Mouse (Mus musculus) stomach, embryonic 16.5 days (tissue): ENCODE measurements at regions not wholly inside any gene's neighbourhood (a gene's known extent, or its start where the extent isn't known, plus 50 kb on each side); places are given as distances from the start of the nearest gene placed in this dataset.

Experiments used
- ATAC-seq: fragments of 200-750 bp; cut with Nextera tagmentation; 2 replicates; pipeline ENCODE4 v1.8.0; 2017; ENCODE audit warnings: moderate number of reproducible peaks, moderate TSS enrichment; ENCODE audit not compliant: insufficient read depth, low FRiP score
- H3K27ac ChIP-seq: fragments of 300-500 bp; sonication (generic); 2 replicates; pipeline ENCODE4 v1.5.1; 2014; ENCODE audit warnings: low read length
- H3K27me3 ChIP-seq: fragments of 300-500 bp; sonication (generic); 2 replicates; pipeline ENCODE4 v1.6.1; 2014; ENCODE audit warnings: low read length, control low read depth, mixed read lengths; ENCODE audit not compliant: control insufficient read depth, insufficient read depth
- H3K36me3 ChIP-seq: fragments of 300-500 bp; sonication (generic); 2 replicates; pipeline ENCODE4 v1.6.1; 2014; ENCODE audit warnings: low read length; ENCODE audit not compliant: control insufficient read depth, insufficient read depth
- H3K4me1 ChIP-seq: fragments of 300-500 bp; sonication (generic); 2 replicates; pipeline ENCODE4 v1.6.1; 2014; ENCODE audit warnings: low read length, control low read depth, mixed read lengths; ENCODE audit not compliant: control insufficient read depth, insufficient read depth
- H3K4me2 ChIP-seq: fragments of 300-500 bp; sonication (generic); 2 replicates; pipeline ENCODE4 v1.6.1; 2014; ENCODE audit warnings: low read depth, low read length, mixed read lengths
- H3K4me3 ChIP-seq: fragments of 300-500 bp; sonication (generic); replicated peaks from 2 replicates; pipeline ENCODE4 v1.5.1; 2014; ENCODE audit warnings: mild to moderate bottlenecking, low read length
- H3K9ac ChIP-seq: fragments of 300-500 bp; sonication (generic); 2 replicates; pipeline ENCODE4 v1.6.1; 2014; ENCODE audit warnings: low read length
- H3K9me3 ChIP-seq: fragments of 300-500 bp; sonication (generic); replicated peaks from 2 replicates; pipeline ENCODE4 v1.6.1; 2016; ENCODE audit warnings: low read length, control low read depth; ENCODE audit not compliant: control insufficient read depth
- WGBS: fragments of 180-500 bp; shearing (Covaris S2); extraction: QIAGEN DNeasy Blood & Tissue Kit; methylation state at CpG from one replicate; pipeline ENCODE4 v1.1.7; 2014; 5-methylcytosine and 5-hydroxymethylcytosine counted together

DNA sequence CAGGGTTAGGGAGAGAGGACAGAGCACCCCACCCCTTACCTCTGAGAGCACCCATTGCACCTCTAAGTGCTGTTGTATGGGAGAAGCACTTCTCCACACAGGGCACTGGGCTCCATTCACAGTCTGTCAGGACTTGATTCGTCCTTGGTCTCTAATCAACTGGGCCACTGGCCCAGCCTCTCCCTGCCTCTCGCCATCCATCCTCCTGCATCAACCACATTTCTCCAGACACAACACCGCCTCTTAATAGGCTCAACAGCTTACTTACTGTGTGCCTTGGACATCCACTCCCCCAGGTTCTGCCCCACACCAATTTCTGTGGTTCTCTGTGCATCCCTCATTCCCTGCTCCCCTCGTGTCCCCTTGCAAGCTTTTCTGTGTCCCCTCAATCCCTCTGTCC is 166.9 kb downstream of the Zfp36l1 start:
- Histone ChIP-seq H3K36me3 (no peaks in the 10 kb centered on the region), H3K4me1 (peaks cover 57% of the 10 kb centered on the region), H3K4me3 (no peak overlapping the region), H3K27me3 (no peaks in the 10 kb centered on the region), H3K27ac (peak overlapping the region; percentile 96), H3K9me3 (no peaks in the 10 kb centered on the region; the same call in 1 of the 2 replicates), H3K9ac (0 out of 2 replicates have a peak overlapping the region, but pooled peaks have one; percentile 37), H3K4me2 (no peak overlapping the region)
- no peak for ATAC-seq
- WGBS: 78% methylated on average over 4 of the region's 4 CpGs

- 8% methylated on average over 6 of the region's 6 CpGs for WGBS
- H3K4me3 ChIP-seq: no peak overlapping the region
- H3K4me2 ChIP-seq: no peak overlapping the region
- peak; percentile 91 for ATAC-seq
- H3K27me3 ChIP-seq: no peaks in the 10 kb centered on the region
- no peaks in the 10 kb centered on the region; the same call in 1 of the 2 replicates for H3K9me3 ChIP-seq
- H3K4me1 ChIP-seq: peaks cover 53% of the 10 kb centered on the region
- peak overlapping the region; percentile 96 for H3K27ac ChIP-seq
- H3K9ac ChIP-seq: peak overlapping the region; percentile 37; the same call in 1 of the 2 replicates
- no peaks in the 10 kb centered on the region for H3K36me3 ChIP-seq
Measured at GRCm38 (mm10) chr12:79944714-79945493, 167.9 kb downstream of the Zfp36l1 start.

GRCm38 (mm10) chr12:79944090-79944489 is 168.7 kb downstream of the Zfp36l1 start:
- ATAC-seq: no peak
- Histone ChIP-seq H3K9me3 (no peaks in the 10 kb centered on the region; the same call in 1 of the 2 replicates), H3K27ac (peak overlapping the region; percentile 96), H3K4me1 (peaks cover 50% of the 10 kb centered on the region), H3K36me3 (no peaks in the 10 kb centered on the region), H3K9ac (no peak overlapping the region), H3K27me3 (no peaks in the 10 kb centered on the region), H3K4me3 (no peak overlapping the region), H3K4me2 (no peak overlapping the region)
- WGBS: 61% methylated on average over 10 of the region's 10 CpGs

GRCm38 (mm10) chr12:79942563-79943131 is 170.2 kb downstream of the Zfp36l1 start:
- no peaks in the 10 kb centered on the region for H3K36me3 ChIP-seq
- no peak overlapping the region for H3K4me2 ChIP-seq
- peak overlapping the region; percentile 96 for H3K27ac ChIP-seq
- 33% methylated on average over 10 of the region's 10 CpGs for WGBS
- H3K4me1 ChIP-seq: peaks cover 42% of the 10 kb centered on the region
- no peaks in the 10 kb centered on the region for H3K27me3 ChIP-seq
- ATAC-seq: no peak
- peak overlapping the region; percentile 25; the same call in 1 of the 2 replicates for H3K9ac ChIP-seq
- H3K4me3 ChIP-seq: no peak overlapping the region
- H3K9me3 ChIP-seq: no peaks in the 10 kb centered on the region; the same call in 1 of the 2 replicates

DNA sequence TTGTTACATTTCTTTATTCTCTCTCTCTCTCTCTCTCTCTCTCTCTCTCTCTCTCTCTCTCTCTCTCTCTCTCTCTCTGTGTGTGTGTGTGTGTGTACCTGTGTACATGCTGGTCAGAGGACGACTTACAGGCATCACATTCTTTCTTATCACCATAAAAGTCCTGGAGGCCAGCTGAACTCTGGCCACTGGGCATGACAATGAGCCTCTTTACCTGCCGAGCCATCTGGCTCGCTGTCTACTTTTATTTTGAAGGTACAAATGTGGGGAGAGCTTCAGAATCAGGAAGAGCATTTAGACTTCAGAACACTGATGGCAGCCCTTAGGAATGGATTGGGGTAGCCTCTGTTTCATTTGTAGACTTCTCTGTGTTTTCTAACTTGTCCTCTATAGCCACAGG is 171.0 kb downstream of the Zfp36l1 start:
- no peaks in the 10 kb centered on the region; the same call in 1 of the 2 replicates for H3K9me3 ChIP-seq
- WGBS: 49% methylated on average over 3 of the region's 3 CpGs
- ATAC-seq: no peak
- H3K4me1 ChIP-seq: peaks cover 48% of the 10 kb centered on the region
- no peaks in the 10 kb centered on the region for H3K36me3 ChIP-seq
- no peaks in the 10 kb centered on the region for H3K27me3 ChIP-seq
- H3K9ac ChIP-seq: no peak overlapping the region
- H3K27ac ChIP-seq: no peak overlapping the region
- no peak overlapping the region for H3K4me3 ChIP-seq
- no peak overlapping the region for H3K4me2 ChIP-seq

DNA sequence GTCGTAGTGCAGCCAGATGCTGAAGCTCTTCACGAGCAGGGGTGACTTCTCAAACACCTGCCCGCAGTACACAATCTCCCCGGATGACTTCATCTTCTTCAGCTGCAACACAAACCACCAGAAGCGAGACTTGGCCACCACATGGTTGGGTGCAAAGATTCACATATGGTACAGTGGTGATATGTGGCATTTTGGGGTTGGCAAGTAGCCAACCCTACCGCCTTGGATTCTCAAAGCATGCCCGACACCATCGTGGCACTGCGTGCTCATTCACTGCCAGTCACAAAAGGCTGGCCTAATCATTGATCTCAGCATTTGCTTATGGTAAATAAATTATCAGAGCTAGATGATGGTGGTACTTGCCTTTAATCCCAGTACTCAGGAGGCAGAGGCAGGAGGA is 173.4 kb downstream of the Zfp36l1 start:
- H3K27me3 ChIP-seq: no peaks in the 10 kb centered on the region
- H3K4me3 ChIP-seq: no peak overlapping the region
- no peaks in the 10 kb centered on the region for H3K36me3 ChIP-seq
- H3K4me1 ChIP-seq: peaks cover 35% of the 10 kb centered on the region
- no peaks in the 10 kb centered on the region; the same call in 1 of the 2 replicates for H3K9me3 ChIP-seq
- 90% methylated on average over 9 of the region's 9 CpGs for WGBS
- no peak overlapping the region for H3K9ac ChIP-seq
- no peak for ATAC-seq
- no peak overlapping the region for H3K4me2 ChIP-seq
- no peak overlapping the region for H3K27ac ChIP-seq

DNA sequence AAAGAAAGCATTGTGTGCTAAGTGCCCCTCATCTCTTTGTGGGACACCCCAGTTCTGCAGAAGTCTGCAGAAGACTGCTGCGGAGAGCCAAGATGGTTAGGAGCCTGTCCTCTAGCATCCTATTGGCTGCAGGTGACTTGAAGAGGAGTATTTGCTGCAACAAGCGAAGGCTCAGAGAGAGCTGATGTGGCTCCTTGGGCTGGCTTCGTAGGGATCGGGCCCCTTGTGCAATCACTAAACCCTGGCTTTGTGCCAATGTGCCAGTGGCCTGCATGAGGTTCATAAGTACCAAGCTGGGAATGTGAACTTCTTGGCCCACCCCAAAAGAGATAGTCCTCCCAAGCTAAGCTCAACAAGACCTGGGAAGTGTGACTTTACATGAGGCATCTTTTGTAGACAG is 174.9 kb downstream of the Zfp36l1 start:
- ATAC-seq: no peak
- H3K27ac ChIP-seq: no peak overlapping the region
- no peak overlapping the region for H3K9ac ChIP-seq
- no peaks in the 10 kb centered on the region for H3K27me3 ChIP-seq
- H3K4me1 ChIP-seq: peaks cover 20% of the 10 kb centered on the region
- H3K4me2 ChIP-seq: no peak overlapping the region
- WGBS: 82% methylated on average over 4 of the region's 4 CpGs
- no peaks in the 10 kb centered on the region; the same call in 1 of the 2 replicates for H3K9me3 ChIP-seq
- H3K4me3 ChIP-seq: no peak overlapping the region
- H3K36me3 ChIP-seq: no peaks in the 10 kb centered on the region

DNA sequence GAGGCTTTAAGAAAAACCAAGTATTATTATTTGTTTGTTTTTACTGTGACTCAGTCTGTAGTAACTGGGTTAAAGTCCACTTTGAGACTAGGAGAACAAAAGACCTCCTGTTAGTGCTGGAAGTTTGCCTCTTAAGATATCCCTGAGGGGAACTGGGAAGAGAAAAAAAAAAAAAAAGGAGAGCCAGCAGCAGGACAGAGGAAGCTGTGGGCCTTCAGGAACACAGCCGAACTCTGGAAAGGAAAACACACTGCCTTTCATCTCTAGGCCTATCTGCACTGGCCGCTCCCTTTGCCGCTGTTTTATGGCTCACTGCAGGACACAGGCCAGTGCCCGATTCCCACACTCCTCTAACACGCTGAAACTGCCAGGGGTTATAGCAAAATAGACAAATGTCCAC is 176.1 kb downstream of the Zfp36l1 start:
- no peaks in the 10 kb centered on the region; the same call in 1 of the 2 replicates for H3K9me3 ChIP-seq
- no peak overlapping the region for H3K4me3 ChIP-seq
- H3K36me3 ChIP-seq: no peaks in the 10 kb centered on the region
- peak; percentile 82; the same call in 1 of the 2 replicates for ATAC-seq
- WGBS: 26% methylated on average over 5 of the region's 5 CpGs
- H3K27ac ChIP-seq: peak overlapping the region; percentile 90
- H3K9ac ChIP-seq: peak overlapping the region; percentile 38; the same call in 1 of the 2 replicates
- 0 out of 2 replicates have a peak overlapping the region, but pooled peaks have one; percentile 5 for H3K4me2 ChIP-seq
- no peaks in the 10 kb centered on the region for H3K27me3 ChIP-seq
- H3K4me1 ChIP-seq: peaks cover 16% of the 10 kb centered on the region

DNA sequence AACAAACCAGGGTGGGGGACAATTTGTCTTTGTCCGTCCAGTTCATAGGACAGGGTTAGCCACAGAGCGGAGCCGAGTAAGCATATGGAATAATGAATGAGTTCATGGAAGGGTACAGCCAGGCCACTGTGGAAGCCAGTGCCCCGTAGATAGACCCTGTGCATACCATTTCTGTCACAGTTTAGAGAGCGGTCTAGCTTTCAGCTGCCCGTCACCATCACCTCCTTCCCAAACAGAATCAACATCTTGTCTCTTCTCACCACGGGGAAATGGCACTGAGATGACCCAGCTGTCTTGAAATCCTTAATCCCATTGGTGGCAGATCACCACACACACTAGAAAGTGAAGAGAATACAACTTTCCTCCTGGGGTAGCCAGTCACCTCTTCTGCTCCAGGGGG is 178.7 kb downstream of the Zfp36l1 start:
- Histone ChIP-seq H3K27me3 (no peaks in the 10 kb centered on the region), H3K27ac (no peak overlapping the region), H3K4me1 (peaks cover 32% of the 10 kb centered on the region), H3K4me2 (no peak overlapping the region), H3K4me3 (no peak overlapping the region), H3K9ac (no peak overlapping the region), H3K9me3 (no peaks in the 10 kb centered on the region), H3K36me3 (no peaks in the 10 kb centered on the region)
- 71% methylated on average over 7 of the region's 7 CpGs for whole genome bisulfite sequencing
- no peak for ATAC-seq
